19 mouse cellular contexts compared by ENCODE assay signal in genomic region chr10:75200733-75201132, GRCm38 (mm10). TPM values are rescaled to one million over a fixed set of nuclear protein-coding genes. Genes with fewer than 3 reads are reported as not detected.
DNase-seq lines count a peak whose midpoint lies in the region; ATAC-seq and TF ChIP-seq lines count a peak whose summit lies in the region.
"Had no signal": no experiment of that assay in that cellular context is flagged by ENCODE, and none has a peak within 500 bp of the region (broad histone marks: within the 10 kb centered on the region; RNA-seq: fewer than 3 reads in every experiment).

No protein-coding gene starts in this region.

- H3K9ac ChIP-seq in heart, adult 2 months (ENCODE audit: low read depth, low read length): no peak overlapping the region
- no peak overlapping the region for H3K9ac ChIP-seq in lung, postnatal 0 days (replicated peaks; ENCODE audit: low read depth)
- H3K9ac ChIP-seq: forebrain, embryonic 13.5 days; heart, embryonic 12.5 days; hindbrain, embryonic 14.5 days had no signal

- no peaks in the 10 kb centered on the region for H3K9me3 ChIP-seq in lung, postnatal 0 days (ENCODE audit: low read length)
- H3K9me3 ChIP-seq: forebrain, embryonic 13.5 days; heart, embryonic 12.5 days had no signal

- TF ChIP-seq POLR2A in heart, adult 2 months (IDR thresholded peaks at IDR 0.05; ENCODE audit: insufficient read depth, low read depth, low read length): no peak

- 58% methylated on average over 1 of the region's 1 CpGs for WGBS in heart, adult 2 months
- WGBS in lung, postnatal 0 days: 67% methylated on average over 1 of the region's 1 CpGs

- H3K27me3 ChIP-seq in heart, adult 2 months (ENCODE audit: control insufficient read depth, insufficient read depth, low read length): no peaks in the 10 kb centered on the region
- H3K27me3 ChIP-seq in lung, postnatal 0 days (replicated peaks; ENCODE audit: insufficient read depth, low read length): no peaks in the 10 kb centered on the region
- H3K27me3 ChIP-seq: forebrain, embryonic 13.5 days; heart, embryonic 12.5 days; Patski had no signal

- no peak for TF ChIP-seq EP300 in heart, adult 2 months (IDR thresholded peaks at IDR 0.05; ENCODE audit: insufficient read depth, low read depth, low read length)
- peak; percentile 98 for TF ChIP-seq EP300 in lung, postnatal 0 days (IDR thresholded peaks at IDR 0.05)

- H3K36me3 ChIP-seq in heart, adult 2 months (ENCODE audit: control insufficient read depth, insufficient read depth, low read length): no peaks in the 10 kb centered on the region
- H3K36me3 ChIP-seq in lung, postnatal 0 days (ENCODE audit: insufficient read depth, low read length): no peaks in the 10 kb centered on the region
- H3K36me3 ChIP-seq: heart, embryonic 12.5 days had no signal

- DNase-seq in heart, adult 11 months: peak; percentile 85
- no peak for DNase-seq in heart, adult 2 months
- DNase-seq in gastrocnemius, postnatal 25 days: peak; percentile 43
- peak; percentile 92 for DNase-seq in lung, postnatal 0 days (ENCODE audit: low spot score)
- peak; percentile 33 for DNase-seq in skeletal muscle tissue, adult 2 months (ENCODE audit: low read depth, low spot score)
- DNase-seq in layer of hippocampus, postnatal 25 days (ENCODE audit: extremely low spot score in 1 of 2, low spot score in 1 of 2): no peak
- DNase-seq in cerebellum, postnatal 14 days: no peak
- DNase-seq: adrenal gland, adult 2 months; cerebellum, adult 2 months; heart, postnatal 36 days; kidney, adult 2 months; kidney, postnatal 10 days; midbrain, embryonic 14.5 days; right cerebral cortex, postnatal 14 days; spleen, adult 18-20 months had no signal

- no peak overlapping the region for H3K27ac ChIP-seq in heart, adult 2 months
- H3K27ac ChIP-seq in lung, postnatal 0 days (ENCODE audit: low read length): peak overlapping the region; percentile 72
- H3K27ac ChIP-seq: forebrain, embryonic 13.5 days; hindbrain, embryonic 14.5 days had no signal

- TF ChIP-seq CTCF in heart, adult 2 months (IDR thresholded peaks at IDR 0.05): no peak
- no peak for TF ChIP-seq CTCF in lung, postnatal 0 days (IDR thresholded peaks at IDR 0.05)

- H3K79me2 ChIP-seq in heart, adult 2 months (replicated peaks; ENCODE audit: control insufficient read depth, insufficient read depth, low read length): no peaks in the 10 kb centered on the region

- intact Hi-C loops in heart, adult 2 months (cut with DNase I): no loop called here

- no peak overlapping the region for H3K4me3 ChIP-seq in heart, adult 2 months
- H3K4me3 ChIP-seq in lung, postnatal 0 days (ENCODE audit: low read depth, low read length): no peak overlapping the region
- H3K4me3 ChIP-seq: forebrain, embryonic 13.5 days; heart, embryonic 12.5 days had no signal

- H3K4me1 ChIP-seq in heart, adult 2 months (ENCODE audit: control insufficient read depth, insufficient read depth, low read length): no peaks in the 10 kb centered on the region
- H3K4me1 ChIP-seq in lung, postnatal 0 days (ENCODE audit: insufficient read depth, low read depth, low read length): no peaks in the 10 kb centered on the region
- H3K4me1 ChIP-seq: forebrain, embryonic 13.5 days; heart, embryonic 12.5 days had no signal

- H3K4me2 ChIP-seq in lung, postnatal 0 days (replicated peaks; ENCODE audit: low read depth, low read length): no peak overlapping the region
- H3K4me2 ChIP-seq: forebrain, embryonic 13.5 days; heart, embryonic 12.5 days; hindbrain, embryonic 14.5 days had no signal

- peak; percentile 96 for ATAC-seq in lung, postnatal 0 days
- ATAC-seq: forebrain, embryonic 13.5 days; Patski had no signal

RNA-seq across cellular contexts. Expression of gene Specc1l, which starts 11.1 kb away (rescaled TPM):
- 10 to 100 TPM; 37.9 to 39.6 TPM for total RNA-seq in heart, adult 2 months (2021)
- 17.4 and 17.9 TPM in 2 replicates for polyA plus RNA-seq in heart, adult 2 months (2012; rRNA removed)
- 10 to 100 TPM; 31.2 to 33.5 TPM for total RNA-seq in gastrocnemius, postnatal 25 days (2021)
- polyA plus RNA-seq in lung, postnatal 0 days (2015; fragmentation: Nextera tagmentation; extraction: Ambion mirVana): 39.0 and 40.3 TPM in 2 replicates
- 10 to 100 TPM; 42.8 to 44.9 TPM for total RNA-seq in layer of hippocampus, postnatal 25 days (2021)

Comparison
In these comparisons a context has a peak if more than half of its experiments do, and no peak if none do; other contexts are left out.
1. DNase-seq: peak in heart, adult 11 months (single experiment), gastrocnemius, postnatal 25 days (single experiment), lung, postnatal 0 days (single experiment) and skeletal muscle tissue, adult 2 months (single experiment); none in heart, adult 2 months (0 of 2), layer of hippocampus, postnatal 25 days (0 of 2) and cerebellum, postnatal 14 days (0 of 2).